Mouse (Mus musculus) lung, adult 2 months (tissue): ENCODE data around the gene Lcn2. TPM values are rescaled to one million over a fixed set of nuclear protein-coding genes. Genes with fewer than 3 reads are reported as not detected.

ENCODE experiments used
- DNase-seq: peaks from one replicate; pipeline ENCODE4 v3.0.0; 2022
- H3K4me1 ChIP-seq: fragments of 200-500 bp; 2 replicates; pipeline ENCODE4 v1.6.1; 2011; ENCODE audit warnings: low read length; ENCODE audit not compliant: control insufficient read depth, insufficient read depth
- H3K4me3 ChIP-seq: fragments of 200-500 bp; replicated peaks from 2 replicates; pipeline ENCODE3; 2011; ENCODE audit warnings: low read depth, mild to moderate bottlenecking, control low read depth, low read length; ENCODE audit errors: extremely low read depth
- CTCF ChIP-seq: fragments of 200-500 bp; IDR thresholded peaks from 2 replicates; pipeline ENCODE4 v1.5.1; 2011; ENCODE audit warnings: mild to moderate bottlenecking, low read length, control low read depth; ENCODE audit not compliant: insufficient read depth
- POLR2A ChIP-seq: fragments of 200-500 bp; IDR thresholded peaks from 2 replicates; pipeline ENCODE4 v1.6.1; 2011; ENCODE audit warnings: low read depth, mild to moderate bottlenecking, control low read depth, low read length, borderline replicate concordance; ENCODE audit errors: extremely low read depth
- WGBS: fragments of 180-500 bp; shearing (Covaris S2); methylation state at CpG from one replicate; pipeline ENCODE4 v1.1.7; 2018; 5-methylcytosine and 5-hydroxymethylcytosine counted together
- polyA plus RNA-seq: library from polyadenylated mRNA; depleted of rRNA; stranded (reverse); fragments of >200 nt; gene quantifications from 2 replicates; pipeline ENCODE4 v1.2.3, GENCODE M21; 2012; rRNA removed

The Lcn2 gene
- polyA plus RNA-seq, 1 experiment: 193 TPM

DNA sequence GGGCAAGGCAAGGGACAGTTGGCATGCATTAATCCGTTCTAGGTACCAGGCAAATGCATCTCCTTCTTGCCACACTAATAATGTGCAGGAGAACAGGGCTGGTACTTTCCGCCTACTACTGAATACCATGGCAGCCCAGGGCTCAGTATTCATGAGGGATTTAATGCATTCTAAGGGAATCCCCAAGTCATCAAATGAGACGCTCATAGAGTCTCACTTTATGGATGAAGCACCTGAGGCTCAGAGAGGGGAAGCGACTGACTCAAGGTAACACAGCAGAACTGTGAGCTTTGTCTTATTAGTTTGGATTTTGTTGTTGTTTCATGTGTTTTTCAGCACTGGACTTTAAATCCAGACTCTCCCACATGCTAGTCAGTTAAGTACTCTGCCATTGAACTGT is 46.0 kb downstream of the Lcn2 start:
- no peaks in the 10 kb centered on the region for H3K4me1 ChIP-seq
- DNase-seq: no peak
- WGBS: 88% methylated on average over 4 of the region's 4 CpGs
- no peak for TF ChIP-seq POLR2A
- H3K4me3 ChIP-seq: no peak overlapping the region

DNA sequence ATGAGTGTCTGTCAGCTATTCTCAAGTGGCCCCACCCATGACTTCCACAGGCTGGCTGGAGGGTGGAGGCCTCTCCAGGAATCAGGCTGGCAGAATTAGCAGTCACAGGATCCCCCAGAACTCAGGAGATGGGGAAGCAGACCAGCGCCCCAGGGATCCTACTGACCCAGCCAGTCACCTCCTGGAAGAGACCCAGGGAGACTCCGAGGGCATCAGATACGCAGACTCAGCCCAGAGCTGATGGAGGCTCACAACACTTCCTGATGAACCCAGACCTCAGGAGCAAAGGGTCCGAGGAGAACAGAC is 46.5 kb downstream of the Lcn2 start:
- no peaks in the 10 kb centered on the region for H3K4me1 ChIP-seq
- no peak overlapping the region for H3K4me3 ChIP-seq
- 83% methylated on average over 4 of the region's 4 CpGs for WGBS
- TF ChIP-seq CTCF: no peak
- TF ChIP-seq POLR2A: no peak
- DNase-seq: no peak

DNA sequence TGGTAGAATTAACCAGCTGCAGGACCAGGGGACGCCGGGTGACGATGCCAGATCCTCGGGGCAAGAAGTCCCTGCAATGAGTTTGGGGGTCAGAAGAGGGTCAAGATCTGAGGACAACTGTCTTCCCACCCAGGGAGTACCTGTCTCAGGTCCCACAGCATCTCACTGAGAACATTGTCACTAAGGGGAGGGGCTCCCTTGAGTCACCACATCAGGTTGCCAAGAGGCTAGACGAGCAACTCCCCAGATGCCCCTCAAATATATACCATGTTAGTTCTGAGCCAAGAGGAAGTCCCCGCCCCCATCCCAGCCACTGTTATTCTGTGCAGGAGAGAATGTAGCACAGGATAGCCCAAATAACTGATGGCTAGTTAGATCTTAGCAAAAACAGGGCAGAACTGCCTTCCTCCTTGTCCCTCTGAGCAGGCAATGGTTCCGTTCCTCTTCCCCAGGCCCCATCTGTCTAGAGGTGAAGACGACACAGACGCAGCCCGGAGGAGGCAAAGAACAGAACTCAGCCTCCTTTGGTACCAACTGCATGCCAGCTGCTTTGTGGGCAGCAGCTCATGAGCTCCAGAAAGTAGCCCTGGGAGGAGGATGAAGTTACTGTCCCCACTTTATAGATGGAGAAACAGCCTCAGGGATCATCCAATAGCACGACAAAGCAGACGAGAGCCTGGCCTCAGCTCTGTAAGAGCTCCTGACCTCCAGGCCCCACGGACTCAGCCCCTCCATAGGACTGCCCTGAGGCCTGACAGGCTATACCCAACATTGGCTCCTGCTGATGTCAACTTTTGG is 47.0 kb downstream of the Lcn2 start:
- no peak for DNase-seq
- no peak for TF ChIP-seq POLR2A
- TF ChIP-seq CTCF: no peak
- no peaks in the 10 kb centered on the region for H3K4me1 ChIP-seq
- 79% methylated on average over 13 of the region's 13 CpGs for WGBS
- H3K4me3 ChIP-seq: no peak overlapping the region

DNA sequence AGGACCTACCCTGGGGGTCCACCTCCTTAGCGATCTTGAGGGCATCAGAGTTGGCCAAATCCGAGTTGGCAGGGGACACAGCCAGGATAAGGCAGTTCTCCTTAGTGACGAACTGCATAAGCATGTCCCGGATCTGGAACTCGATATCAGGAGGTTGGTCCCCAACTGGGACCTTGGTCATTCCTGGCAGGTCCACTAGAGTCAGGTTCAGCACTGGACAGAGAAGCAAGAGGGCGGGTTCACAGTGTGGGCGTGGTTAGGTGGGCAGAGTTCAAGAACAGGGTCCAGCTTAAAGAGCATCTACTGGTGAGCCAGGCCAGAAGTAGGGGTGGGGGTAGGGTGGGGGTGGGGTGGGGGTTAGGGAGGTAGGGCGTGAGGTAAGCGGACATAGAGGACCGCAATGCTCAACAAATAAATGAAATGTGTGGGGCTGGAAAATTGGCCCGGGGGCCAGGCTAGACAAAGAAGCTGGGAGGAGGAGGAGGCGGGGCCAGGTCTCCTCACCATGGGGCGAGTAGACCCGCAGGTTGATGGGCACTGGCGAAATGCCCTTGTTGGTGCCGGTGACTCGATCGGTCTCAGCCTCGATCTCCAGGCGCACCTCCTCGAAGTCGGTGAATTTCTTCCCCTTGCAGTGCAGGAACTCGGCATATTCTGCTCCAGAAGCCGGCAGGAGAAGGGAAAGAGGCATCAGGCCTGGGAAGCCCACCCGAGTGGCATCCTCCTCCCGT is 48.0 kb downstream of the Lcn2 start:
- H3K4me1 ChIP-seq: no peaks in the 10 kb centered on the region
- no peak overlapping the region for H3K4me3 ChIP-seq
- DNase-seq: no peak
- TF ChIP-seq CTCF: no peak
- no peak for TF ChIP-seq POLR2A
- 47% methylated on average over 26 of the region's 26 CpGs for WGBS

DNA sequence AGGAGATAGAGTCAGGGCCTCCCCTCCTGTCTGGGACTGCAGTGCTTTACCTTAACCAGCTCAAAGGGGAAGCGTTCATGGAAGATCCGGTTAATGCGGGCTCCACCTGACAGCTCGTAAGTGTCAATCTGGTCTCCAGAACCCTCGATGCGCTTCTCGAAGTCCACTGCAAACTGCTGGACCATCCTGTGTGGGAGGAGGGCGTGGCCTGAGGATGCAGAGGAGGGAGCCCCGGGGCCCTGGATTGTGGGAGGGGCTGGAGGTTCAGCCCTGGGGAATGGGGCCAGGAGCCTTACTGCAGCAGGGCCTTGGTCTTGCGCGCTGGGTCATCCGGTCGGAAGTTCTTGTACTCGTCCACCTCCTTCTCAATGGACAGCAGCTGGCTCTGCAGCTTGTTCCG is 52.2 kb downstream of the Lcn2 start:
- Histone ChIP-seq H3K4me3 (no peak overlapping the region), H3K4me1 (no peaks in the 10 kb centered on the region)
- 48% methylated on average over 15 of the region's 15 CpGs for WGBS
- TF ChIP-seq CTCF: no peak
- TF ChIP-seq POLR2A: no peak
- DNase-seq: no peak

Other genes starting within 250 kb of the Lcn2 start
- gene Prrc2b, start 237.2 kb downstream of the Lcn2 start, polyA plus RNA-seq: 67.9 and 68.5 TPM in 2 replicates
- 17.9 and 21.8 TPM in 2 replicates for gene Pomt1, start 151.7 kb downstream of the Lcn2 start, polyA plus RNA-seq
- 62.8 and 65.4 TPM in 2 replicates for gene Uck1, start 128.1 kb downstream of the Lcn2 start, polyA plus RNA-seq
- 34.8 and 45.0 TPM in 2 replicates for gene Golga2, start 100.9 kb downstream of the Lcn2 start, polyA plus RNA-seq
- gene Swi5, start 100.2 kb downstream of the Lcn2 start, polyA plus RNA-seq: 110 and 135 TPM in 2 replicates
- 237 and 245 TPM in 2 replicates for gene Ciz1, start 35.9 kb downstream of the Lcn2 start, polyA plus RNA-seq
- gene Dnm1, start 34.9 kb downstream of the Lcn2 start, polyA plus RNA-seq: 44.0 and 60.3 TPM in 2 replicates
- gene 1110008P14Rik, start 6.3 kb downstream of the Lcn2 start, polyA plus RNA-seq: 170 and 173 TPM in 2 replicates
- 14.7 and 23.8 TPM in 2 replicates for gene Ptges2, start 7.6 kb upstream of the Lcn2 start, polyA plus RNA-seq
- 5.1 and 5.5 TPM in 2 replicates for gene Naif1, start 62.2 kb upstream of the Lcn2 start, polyA plus RNA-seq
- 19.9 and 21.9 TPM in 2 replicates for gene Slc25a25, start 63.2 kb upstream of the Lcn2 start, polyA plus RNA-seq
- 23.7 and 24.0 TPM in 2 replicates for gene Fam102a, start 147.1 kb upstream of the Lcn2 start, polyA plus RNA-seq
- gene Dpm2, start 182.6 kb upstream of the Lcn2 start, polyA plus RNA-seq: 116 and 118 TPM in 2 replicates
- gene Pip5kl1, start 186.5 kb upstream of the Lcn2 start, polyA plus RNA-seq: 0.12 and 0.55 TPM in 2 replicates
- not detected in 2 replicates for gene 9430097D07Rik, start 187.4 kb upstream of the Lcn2 start, polyA plus RNA-seq
- 39.5 and 40.4 TPM in 2 replicates for gene St6galnac4, start 198.8 kb upstream of the Lcn2 start, polyA plus RNA-seq
- gene St6galnac6, start 211.5 kb upstream of the Lcn2 start, polyA plus RNA-seq: 59.0 and 59.8 TPM in 2 replicates
- 27.6 and 65.9 TPM in 2 replicates for gene Ak1, start 233.5 kb upstream of the Lcn2 start, polyA plus RNA-seq